Mouse (Mus musculus): ENCODE results near the gene Fat3. TPM values are rescaled to one million over a fixed set of nuclear protein-coding genes. Genes with fewer than 3 reads are reported as not detected.

Fat3 gene
- total RNA-seq, 2 experiments from 2014 or later = 56.2 to 74.4 TPM

DNA sequence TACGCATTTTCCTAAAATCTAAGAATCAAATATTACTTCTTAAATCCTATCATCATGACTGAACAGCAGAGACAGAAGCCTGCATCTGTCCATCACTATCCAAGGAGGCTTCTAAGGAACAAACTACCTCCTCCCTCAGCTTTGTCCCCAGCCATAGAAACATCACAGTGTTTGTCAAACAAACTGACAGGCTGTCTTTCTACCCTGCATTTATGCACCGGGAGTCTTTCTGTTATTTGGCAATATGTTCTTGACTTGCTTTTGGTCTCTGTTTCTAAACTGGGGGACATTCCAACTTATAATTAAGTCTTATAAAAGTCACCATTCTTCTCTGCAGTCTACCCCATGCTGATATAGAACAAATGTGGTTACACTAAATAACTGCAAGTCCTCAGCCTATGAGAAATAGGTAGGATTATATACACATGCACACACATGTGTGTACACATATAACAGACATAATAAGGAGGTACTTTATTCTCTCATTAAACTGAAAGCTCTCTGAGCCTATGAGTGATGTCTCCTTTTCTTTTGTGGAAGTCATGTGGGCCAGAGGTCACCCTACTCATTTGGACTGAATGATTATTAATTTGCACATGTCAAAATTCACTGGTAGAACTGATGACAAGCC is 244.4 kb downstream of the Fat3 start:
- DNase-seq (ENCODE audit: low spot score in 2 of 2) = no peak

DNA sequence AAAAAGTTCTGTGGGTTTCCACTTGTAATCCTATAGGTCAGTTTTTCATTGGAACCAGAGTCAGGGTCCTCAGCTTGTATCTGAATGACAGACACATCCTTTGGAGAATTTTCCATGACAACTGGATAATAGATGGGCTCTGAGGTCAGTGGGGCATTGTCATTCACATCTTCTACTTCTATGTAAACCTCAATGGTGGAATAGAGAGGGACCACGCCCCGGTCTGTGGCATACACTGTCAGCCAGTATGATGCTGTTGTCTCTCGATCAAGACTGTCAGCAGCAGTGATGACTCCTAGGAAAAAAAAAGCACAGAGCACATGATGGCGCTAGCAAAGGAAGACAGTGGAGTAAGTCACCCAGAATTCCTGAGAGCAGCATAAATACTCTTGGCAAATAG is 254.3 kb downstream of the Fat3 start:
- DNase-seq (ENCODE audit: low spot score in 2 of 2) = no peak

DNA sequence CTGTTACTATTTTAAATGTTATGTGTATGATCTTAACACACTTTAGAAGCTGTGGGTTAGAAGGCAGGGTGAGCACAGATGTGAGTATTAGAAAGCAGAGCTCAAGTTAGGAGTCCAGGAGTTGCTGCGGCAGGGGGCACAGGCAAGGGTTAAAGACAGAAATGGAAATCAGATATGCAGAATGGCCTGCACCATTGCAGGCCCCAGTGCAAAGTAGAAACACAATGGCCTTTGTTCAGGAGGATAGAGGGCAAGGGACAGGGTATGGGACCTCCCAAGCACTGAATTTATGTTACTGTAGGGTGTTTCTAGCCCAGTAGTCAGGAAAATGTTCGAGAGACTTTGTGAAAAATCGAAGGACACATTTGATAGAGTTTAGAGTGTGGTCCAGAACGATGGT is 269.5 kb downstream of the Fat3 start:
- no peak for DNase-seq (ENCODE audit: low spot score in 2 of 2)

DNA sequence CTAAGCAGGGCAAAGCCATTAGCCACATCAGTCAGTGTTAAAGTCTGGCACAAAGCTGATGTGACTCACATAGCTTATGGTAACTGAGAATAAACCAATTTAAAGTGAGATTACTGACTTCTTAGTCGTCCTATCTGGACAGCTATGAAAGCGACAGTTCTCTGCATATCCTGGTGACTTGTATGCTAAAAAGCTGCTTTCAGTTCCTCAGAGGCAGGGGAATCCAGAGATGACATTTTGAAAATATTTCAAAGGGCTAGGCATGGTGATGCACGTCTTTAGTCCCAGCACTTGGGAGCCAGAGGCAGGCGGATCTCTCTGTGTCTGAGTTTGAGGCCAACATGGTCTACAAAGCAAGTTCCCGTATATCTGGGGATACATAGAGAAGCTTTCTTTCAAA is 272.2 kb downstream of the Fat3 start:
- no peak for DNase-seq (ENCODE audit: low spot score in 2 of 2)

DNA sequence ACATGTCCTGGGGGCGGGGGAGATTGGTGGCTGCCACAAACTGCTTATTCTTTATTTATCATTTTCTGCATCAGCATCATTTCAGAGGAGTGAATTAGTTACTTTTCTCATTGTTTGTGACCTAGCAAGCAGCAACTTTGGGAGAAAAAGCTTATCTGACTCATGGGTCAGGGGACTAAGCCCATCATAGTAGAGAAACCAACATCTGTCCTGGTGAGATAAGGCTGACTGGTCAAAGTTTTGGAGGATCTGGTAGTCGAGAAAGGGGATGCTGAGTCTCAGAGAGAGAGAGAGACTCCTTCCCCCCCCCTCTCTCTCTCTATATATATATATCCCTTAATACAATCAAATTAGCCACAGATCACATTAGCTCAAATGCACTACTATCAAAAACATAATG is 273.7 kb downstream of the Fat3 start:
- DNase-seq (ENCODE audit: low spot score in 2 of 2) = no peak

DNA sequence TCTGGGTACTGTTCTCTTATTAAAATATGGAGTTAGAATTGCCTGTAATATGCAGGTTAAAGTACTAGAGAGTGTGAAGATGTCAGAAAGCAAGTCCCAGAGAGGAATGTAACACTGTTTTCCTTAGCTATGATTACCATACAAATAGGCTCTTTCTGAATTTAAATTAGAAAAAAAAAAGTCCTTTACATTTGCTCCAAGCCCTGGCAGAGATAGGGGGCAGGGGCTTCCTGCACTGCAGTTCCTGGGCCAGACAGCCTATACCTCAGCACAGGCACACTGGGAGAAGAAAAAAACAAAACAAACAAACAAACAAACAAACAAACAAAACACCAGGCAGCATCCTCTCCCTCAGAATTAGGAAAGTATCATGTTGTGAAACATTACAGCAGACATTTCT is 274.5 kb downstream of the Fat3 start:
- DNase-seq (ENCODE audit: low spot score in 2 of 2) = no peak

DNA sequence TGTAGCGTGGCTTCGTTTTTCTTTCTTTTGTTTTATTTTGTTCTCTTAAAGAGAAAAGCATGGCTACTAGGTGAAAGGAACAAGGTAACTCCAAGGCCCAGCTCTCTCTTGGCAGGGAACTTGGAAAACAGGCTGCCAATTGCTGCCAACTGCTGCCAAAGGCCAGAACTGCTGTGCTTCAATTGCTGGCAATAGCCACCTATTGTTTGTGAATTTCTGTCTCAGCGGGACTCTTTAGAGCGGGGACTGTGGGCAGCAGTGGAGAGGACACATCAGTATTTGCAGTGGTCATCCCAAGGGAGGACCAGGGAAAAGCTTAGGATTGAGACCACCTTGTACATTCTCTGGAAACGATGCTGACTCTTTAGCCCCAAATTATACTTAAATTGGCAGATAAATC is 279.2 kb downstream of the Fat3 start:
- peak in 1 of 2 experiments; percentile 9 for DNase-seq (ENCODE audit: low spot score in 2 of 2)

DNA sequence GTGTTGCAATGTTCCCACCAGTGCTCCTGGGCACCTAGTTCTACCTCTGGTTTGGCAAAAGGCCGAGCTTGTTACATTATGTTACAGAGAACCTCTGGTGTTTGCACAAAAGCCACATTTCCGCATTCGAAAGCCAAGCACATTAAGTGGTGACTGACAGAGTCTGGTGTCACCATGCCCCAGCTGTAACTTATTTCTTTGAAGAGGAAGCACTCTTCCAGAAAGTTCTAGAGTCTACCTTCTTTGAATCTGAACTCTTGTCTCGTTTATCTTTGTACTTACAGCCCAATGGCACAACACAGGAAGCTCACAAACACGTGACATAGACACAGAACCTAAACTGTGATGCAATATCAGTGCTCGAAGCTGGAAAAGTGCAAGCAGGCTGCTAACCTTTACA is 284.9 kb downstream of the Fat3 start:
- no peak for DNase-seq (ENCODE audit: low spot score in 2 of 2)

DNA sequence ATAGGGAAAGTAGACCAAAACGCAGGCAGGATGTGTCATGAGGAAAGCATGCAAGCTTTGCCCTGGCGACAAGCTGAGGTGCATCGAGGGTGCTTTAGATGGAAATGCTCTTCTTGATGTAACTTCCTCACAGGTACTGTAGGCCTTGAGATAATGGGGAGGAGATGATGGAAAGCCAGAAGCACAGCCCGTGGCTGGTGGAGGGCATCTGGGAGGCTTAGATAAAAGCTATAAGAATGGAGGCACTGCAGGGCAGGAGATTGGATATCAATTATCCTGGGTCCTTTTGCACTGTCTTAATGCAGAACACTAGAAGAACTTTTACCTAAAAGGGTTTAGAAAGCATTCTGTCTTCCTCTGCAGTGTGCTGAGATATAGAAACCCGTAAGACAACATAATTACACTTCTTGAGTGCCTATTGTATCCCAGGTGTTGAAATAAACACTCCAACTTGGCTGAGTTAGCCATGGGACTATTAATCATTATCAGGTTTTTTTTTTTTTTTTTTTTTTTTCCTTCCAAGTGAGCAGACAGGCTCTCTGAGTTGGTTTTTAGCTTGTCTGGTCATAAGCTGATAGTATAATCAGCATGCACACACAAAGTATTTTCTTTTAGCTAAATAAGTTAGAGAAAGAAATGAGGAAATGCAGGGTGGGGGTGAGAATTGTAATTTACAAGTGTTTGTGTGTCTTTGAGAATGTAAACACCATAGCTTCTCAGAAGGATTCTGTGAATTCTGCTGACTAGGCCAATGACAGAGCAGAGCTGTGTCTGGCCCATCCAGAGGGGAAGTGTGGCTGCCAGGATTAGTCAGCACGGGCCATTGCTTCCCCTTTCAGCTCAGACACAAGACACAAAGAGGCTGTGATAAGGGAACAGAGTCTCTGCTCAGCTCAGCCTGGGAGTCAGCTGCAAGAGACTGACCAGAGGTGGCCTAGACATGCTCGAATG is 286.1 kb downstream of the Fat3 start:
- DNase-seq (ENCODE audit: low spot score in 2 of 2) = peak; percentile 14 to 23

DNA sequence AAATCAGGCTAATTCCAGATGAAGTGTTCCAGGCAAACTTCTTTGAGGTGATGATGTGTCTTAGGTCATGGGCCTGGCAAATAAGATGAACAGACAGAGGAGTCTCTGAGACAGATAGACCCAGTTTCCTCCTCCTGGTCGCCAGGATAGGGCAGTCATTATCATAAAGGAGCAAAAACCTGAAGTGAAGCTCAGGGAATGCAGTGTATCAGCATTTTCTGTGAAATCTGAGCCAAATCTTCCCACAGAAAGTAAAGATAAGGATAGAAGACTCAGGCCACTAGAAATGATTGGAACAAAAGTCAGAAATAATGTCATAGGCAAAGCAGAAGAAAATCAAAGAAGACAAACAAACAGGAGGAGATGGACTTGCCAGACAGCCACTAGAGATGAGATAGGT is 287.8 kb downstream of the Fat3 start:
- DNase-seq (ENCODE audit: low spot score in 2 of 2) = no peak

DNA sequence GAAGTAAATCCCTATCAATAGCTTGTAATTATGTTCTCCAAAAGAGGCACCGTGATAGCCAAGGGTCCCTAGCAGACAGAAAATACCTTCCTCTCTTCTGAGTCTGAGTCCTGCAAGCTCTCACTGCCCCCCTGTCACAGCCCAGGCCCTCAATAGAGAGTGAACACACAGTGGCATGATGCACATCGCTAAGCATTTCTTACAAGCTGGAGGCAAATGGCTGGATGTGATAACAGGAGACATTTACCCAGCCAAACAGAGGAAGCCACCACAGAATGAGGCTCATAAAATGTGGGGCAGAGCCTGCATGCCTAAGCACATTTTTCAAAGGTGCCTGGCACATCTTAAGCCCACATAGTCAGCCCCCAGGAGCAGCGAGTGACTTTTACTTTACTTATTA is 288.5 kb downstream of the Fat3 start:
- no peak for DNase-seq (ENCODE audit: low spot score in 2 of 2)

DNA sequence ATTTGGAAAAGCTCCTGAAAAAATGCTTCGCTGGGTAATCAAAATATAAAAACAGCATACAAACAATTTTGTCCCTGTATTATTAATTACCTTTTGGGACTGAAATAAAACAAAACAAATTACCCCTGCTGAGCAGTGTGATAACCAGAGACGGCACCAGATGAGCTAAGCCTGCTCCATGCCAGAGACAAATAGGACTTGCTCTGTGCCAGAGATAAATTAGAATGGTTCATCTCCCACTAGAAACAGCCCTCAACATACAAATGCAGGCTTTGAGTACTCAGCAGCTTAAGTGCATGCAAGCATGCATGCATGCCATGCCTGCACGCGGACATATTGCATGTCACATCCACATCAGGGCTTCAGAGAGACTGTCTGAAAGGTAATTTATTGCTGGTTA is 288.9 kb downstream of the Fat3 start:
- DNase-seq (ENCODE audit: low spot score in 2 of 2) = no peak

DNA sequence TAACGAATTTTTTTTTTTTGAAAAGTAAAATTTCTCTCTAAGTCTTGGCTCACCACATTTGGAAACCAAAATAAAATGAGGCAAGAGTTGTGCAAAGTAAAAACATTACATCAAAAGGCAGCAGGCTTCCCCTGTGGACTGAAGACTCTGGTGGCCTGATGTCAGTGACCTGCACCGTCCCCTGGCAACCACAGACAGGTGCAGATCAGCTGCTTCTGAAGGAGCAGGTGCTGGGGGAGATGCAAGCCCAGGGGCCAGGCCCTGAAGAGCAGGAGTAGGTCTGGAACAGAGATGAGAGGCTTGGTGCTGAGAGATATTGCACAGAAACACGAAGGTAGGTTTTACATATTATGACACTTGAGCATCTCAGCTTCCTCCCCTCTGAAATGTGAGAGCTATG is 289.6 kb downstream of the Fat3 start:
- DNase-seq (ENCODE audit: low spot score in 2 of 2) = no peak

DNA sequence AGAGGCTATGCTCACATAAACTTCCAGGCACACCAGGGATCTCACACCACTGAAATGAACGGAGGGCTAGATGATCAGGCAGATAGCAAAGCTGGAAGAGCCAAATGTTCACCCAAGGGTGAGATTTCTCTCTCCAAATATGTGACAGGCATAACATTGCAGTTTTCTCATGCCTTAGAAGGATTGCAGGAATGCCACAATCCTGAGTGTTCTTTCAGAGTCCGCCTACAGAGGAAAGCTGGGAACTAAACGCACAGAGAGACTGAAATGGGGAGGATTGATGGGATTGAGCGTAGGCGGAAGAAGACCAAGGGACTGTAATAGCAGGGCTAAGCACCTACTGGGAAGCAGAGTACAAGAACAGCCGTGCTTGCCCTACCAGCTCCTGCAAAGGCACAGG is 298.8 kb downstream of the Fat3 start:
- DNase-seq (ENCODE audit: low spot score in 2 of 2) = peak; percentile 25 to 33

DNA sequence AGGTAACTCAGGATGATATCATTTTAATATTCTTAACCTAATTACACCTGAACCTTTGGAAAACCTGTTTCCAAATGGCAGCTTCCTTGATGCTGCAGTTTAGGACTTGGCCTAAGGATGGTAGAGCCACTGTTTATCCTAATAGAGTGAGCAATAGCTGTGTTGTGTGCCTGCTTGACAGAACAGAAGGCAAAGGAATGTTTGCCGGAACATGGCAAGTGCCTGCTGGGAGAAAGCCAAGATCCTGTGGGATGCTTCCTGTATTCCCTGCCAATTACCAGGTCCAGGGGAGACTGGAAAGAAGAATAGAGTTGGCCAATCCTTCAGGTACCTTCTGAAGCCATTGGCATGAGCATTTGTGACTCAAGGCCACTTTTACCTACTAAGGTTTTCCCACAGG is 300.1 kb downstream of the Fat3 start:
- peak in 1 of 2 experiments; percentile 24 for DNase-seq (ENCODE audit: low spot score in 2 of 2)

DNA sequence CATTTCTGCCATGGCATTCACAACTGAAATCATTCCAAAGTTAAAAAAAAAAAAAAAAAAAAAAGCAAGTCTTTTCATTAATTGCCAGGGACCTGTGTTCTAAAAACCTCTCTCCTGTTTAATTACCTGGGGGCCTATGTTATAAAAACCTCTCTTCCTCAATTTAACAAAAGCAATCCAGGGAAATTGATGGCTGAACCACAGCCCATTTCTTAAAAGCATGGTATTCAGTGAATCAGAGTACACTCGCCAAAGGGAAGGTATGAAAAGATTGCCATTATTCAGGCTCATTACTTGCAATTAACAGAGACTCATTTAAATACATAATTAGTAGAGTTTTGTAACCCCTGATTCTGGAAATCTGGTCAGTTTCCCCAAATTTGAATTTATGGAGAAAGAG is 314.6 kb downstream of the Fat3 start:
- DNase-seq (ENCODE audit: low spot score in 2 of 2) = no peak

DNA sequence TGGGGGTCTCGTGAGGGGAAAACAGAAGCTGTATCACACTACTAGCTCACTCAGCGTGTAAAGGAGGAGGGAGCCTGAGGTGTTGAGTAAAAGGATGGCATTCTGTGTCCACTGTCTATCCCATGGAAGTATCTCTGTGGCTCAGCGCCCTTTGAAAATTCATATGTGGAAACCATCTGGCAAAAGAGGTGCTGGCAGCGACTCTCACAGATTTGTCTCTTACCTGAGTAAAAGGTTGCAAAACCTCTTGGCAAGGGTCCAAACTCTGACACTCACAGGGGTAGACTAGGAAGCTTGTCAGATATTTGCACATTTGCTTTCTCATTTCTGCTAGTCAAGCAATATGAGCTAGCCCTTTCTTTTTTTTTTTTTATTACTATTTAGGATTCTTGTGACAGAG is 331.8 kb downstream of the Fat3 start:
- no peak for DNase-seq (ENCODE audit: low spot score in 2 of 2)

DNA sequence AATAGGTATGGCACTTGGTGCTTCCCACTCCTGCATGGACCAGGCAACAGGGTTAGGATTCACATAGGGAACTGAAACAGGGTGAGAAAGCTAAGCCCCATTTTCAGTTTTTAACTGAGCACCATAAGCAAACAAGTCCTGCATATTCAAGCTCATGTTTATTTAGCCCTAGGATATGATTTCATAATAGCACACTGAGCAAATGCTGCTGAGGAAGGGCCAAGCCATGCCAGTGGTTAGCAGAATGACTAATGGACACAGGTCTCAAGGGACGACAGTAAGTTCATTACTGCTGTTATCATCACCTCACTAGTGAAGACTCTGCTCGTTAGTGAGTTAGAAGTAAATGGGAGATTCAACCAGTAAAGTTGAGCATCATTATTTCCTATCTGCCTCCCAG is 333.0 kb downstream of the Fat3 start:
- DNase-seq (ENCODE audit: low spot score in 2 of 2) = no peak

DNA sequence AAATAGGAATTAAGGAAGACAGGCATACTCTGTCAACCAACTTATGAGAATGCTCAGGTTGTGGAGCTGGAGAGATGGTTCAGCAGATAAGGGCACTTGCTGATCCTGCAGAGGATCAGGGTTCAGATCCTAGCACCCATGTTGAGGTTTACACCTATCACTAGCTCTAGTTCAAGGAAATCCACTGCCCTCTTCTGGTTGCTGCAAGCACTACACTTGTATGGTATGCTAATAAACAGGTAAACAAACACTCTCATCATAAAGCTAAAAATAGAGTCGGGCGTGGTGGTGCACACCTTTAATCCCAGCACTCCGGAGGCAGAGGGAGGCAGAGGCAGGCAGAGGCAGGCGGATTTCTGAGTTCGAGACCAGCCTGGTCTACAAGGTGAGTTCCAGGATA is 341.7 kb downstream of the Fat3 start:
- no peak for DNase-seq (ENCODE audit: low spot score in 2 of 2)

DNA sequence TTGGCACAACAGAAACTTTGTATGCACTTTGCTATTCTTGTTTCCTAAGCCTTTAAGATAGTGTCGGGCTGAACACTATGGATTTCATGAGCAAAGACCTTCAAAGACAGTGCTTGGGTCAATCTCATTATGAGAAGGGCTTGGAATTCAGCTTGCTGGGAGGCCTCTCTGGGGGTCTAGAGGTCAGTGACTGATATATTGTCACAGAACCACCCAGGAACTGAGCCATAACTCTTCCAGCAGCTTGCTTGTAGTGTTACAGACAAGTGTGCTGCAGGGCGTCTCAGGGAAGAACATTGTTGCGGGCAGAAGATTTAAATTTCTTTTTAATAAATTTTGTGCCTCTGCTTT is 347.5 kb downstream of the Fat3 start:
- no peak for DNase-seq (ENCODE audit: low spot score in 2 of 2)

DNA sequence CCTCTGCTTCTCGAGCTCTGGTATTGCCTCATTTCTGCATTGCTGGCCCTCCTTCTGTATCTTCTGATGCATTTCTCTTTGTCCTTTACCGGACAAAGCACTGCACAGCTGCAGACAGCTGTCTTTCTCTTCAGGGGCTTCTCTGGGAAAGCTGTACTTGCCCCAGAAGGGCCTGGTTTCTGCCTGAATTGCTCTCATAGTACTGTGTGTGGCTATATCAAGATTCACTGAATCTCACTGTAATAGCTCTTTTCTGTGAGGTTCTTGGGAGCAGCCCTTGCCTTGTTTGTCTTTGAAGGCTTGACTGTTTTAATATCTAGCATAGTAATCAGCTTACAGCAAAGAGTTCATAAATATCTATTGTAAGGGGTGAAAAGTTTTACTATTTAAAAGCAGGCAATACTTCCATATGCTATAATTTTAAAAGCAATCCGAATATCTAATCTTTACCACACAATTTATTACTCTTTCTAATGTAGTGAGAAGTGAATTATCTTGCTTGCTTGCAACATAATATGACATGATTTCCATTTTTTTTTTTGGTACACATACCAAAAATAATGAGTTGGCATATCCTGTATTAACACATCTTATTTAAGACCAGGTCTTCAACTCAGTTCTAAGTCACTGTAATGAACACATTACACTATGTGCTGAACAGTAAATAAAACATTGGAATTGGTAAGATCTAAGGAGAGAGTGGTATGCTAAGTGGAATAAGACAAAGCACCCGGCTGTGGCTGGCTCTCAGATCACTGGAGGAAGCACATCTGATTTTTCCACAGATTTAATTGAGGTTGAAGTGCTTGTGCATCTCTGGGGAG is 348.1 kb downstream of the Fat3 start:
- no peak for DNase-seq (ENCODE audit: low spot score in 2 of 2)

DNA sequence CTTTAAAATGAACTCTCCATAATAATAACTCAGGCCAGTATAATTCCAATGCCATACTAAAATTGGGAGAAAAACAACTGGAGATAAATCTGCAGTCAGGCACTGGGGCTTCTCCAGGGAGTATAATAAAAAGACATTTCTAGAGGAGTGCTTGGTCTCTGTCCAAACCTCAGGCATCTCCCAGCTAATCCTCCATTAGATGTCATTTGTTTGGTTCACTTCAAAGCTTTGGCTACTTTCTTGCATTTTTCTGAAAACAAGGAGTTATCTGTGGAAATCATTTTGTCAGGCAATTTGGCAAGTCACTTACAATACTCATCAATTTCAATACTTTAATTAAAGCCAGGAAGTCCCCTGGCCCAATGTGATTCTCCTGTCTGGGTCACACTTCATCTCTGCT is 351.0 kb downstream of the Fat3 start:
- no peak for DNase-seq (ENCODE audit: low spot score in 2 of 2)

Measured in left cerebral cortex, adult 18-20 months (tissue).